Mouse (Mus musculus): Measurements from ENCODE around the gene Folr2. TPM values are rescaled to one million over a fixed set of nuclear protein-coding genes. Genes with fewer than 3 reads are reported as not detected.

Gene Folr2
- total RNA-seq (2021): 1 to 10 TPM; 2.1 to 7.1 TPM
- long read RNA-seq, experiment 1, partial matches to known transcripts: 0 of 1 reads
- long read RNA-seq, experiment 1, other reads (novel, unspliced or antisense): 0 of 1 reads
- long read RNA-seq, experiment 2: 0 reads

GRCm38 (mm10) chr7:101857094-101857493, at the start of gene Folr2:
Gene Folr2, minus strand, starts transcription at chr7:101857194.
- DNase-seq: no peak

GRCm38 (mm10) chr7:101906696-101907095, 49.7 kb upstream of the Folr2 start:
- peak in 1 of 2 experiments; percentile 38 for DNase-seq

GRCm38 (mm10) chr7:101906287-101906681, 49.3 kb upstream of the Folr2 start, which contains the start of gene Tomt:
Gene Tomt, minus strand, starts transcription at chr7:101906359.
- no peak for DNase-seq

- peak; percentile 100 for DNase-seq
These were observed 48.7 kb upstream of the Folr2 start, which contains the start of gene Lamtor1 for GRCm38 (mm10) chr7:101905561-101906286. Gene Lamtor1, plus strand, starts transcription at chr7:101905904.

- no peak for DNase-seq
These were observed 45.9 kb upstream of the Folr2 start for GRCm38 (mm10) chr7:101902846-101903245.

- no peak for DNase-seq
These were observed 45.0 kb upstream of the Folr2 start for GRCm38 (mm10) chr7:101901969-101902368.

GRCm38 (mm10) chr7:101900331-101901097, 43.5 kb upstream of the Folr2 start:
- no peak for DNase-seq

GRCm38 (mm10) chr7:101896104-101897066, 39.4 kb upstream of the Folr2 start:
- DNase-seq: peak; percentile 96

- no peak for DNase-seq
These were observed 38.7 kb upstream of the Folr2 start for GRCm38 (mm10) chr7:101895695-101896094.

- DNase-seq: no peak
These were observed 31.5 kb upstream of the Folr2 start for GRCm38 (mm10) chr7:101888460-101888859.

- DNase-seq: no peak
These were observed 29.3 kb upstream of the Folr2 start for GRCm38 (mm10) chr7:101886274-101886673.

GRCm38 (mm10) chr7:101884160-101884559, 27.2 kb upstream of the Folr2 start:
- DNase-seq: no peak

GRCm38 (mm10) chr7:101882413-101883154, 25.6 kb upstream of the Folr2 start:
- peak in 1 of 2 experiments; percentile 52 for DNase-seq

- no peak for DNase-seq
These were observed 23.9 kb upstream of the Folr2 start for GRCm38 (mm10) chr7:101880855-101881254.

GRCm38 (mm10) chr7:101875978-101876377, 19.0 kb upstream of the Folr2 start:
- DNase-seq: peak; percentile 43 to 44

- DNase-seq: peak in 1 of 2 experiments; percentile 35
These were observed 14.3 kb upstream of the Folr2 start for GRCm38 (mm10) chr7:101871296-101871695.

- no peak for DNase-seq
These were observed 13.6 kb upstream of the Folr2 start, which contains the start of gene Folr1 for GRCm38 (mm10) chr7:101870629-101871028. Gene Folr1, minus strand, starts transcription at chr7:101870788.

- no peak for DNase-seq
These were observed 12.1 kb upstream of the Folr2 start for GRCm38 (mm10) chr7:101869163-101869500.

- no peak for DNase-seq
These were observed 11.5 kb upstream of the Folr2 start for GRCm38 (mm10) chr7:101868241-101869162.

GRCm38 (mm10) chr7:101867482-101867881, 10.5 kb upstream of the Folr2 start:
- DNase-seq: peak in 1 of 2 experiments; percentile 21

All from adrenal gland, postnatal 36 days (tissue).